Mouse (Mus musculus) hindbrain, embryonic 10.5 days (tissue): Measurements from ENCODE around the gene Gdf7. TPM values are rescaled to one million over a fixed set of nuclear protein-coding genes. Genes with fewer than 3 reads are reported as not detected.
A peak's percentile ranks its signal among the peaks of the same experiment; 100 is the strongest.

ENCODE experiments used
- DNase-seq: peaks from one replicate; pipeline ENCODE4 v3.0.0-alpha.2; 2017; ENCODE audit warnings: low spot score
- H3K27ac ChIP-seq: fragments of 300-500 bp; sonication (generic); 2 replicates; pipeline ENCODE4 v1.5.1; 2016; ENCODE audit warnings: mild to moderate bottlenecking, moderate library complexity
- H3K27me3 ChIP-seq: fragments of 300-500 bp; sonication (generic); 2 replicates; pipeline ENCODE4 v1.6.1; 2016; ENCODE audit warnings: mild to moderate bottlenecking; ENCODE audit not compliant: poor library complexity, insufficient read depth, severe bottlenecking
- H3K36me3 ChIP-seq: fragments of 300-500 bp; sonication (generic); 2 replicates; pipeline ENCODE4 v1.6.1; 2016; ENCODE audit warnings: mild to moderate bottlenecking, moderate library complexity
- H3K4me1 ChIP-seq: fragments of 300-500 bp; sonication (generic); replicated peaks from 2 replicates; pipeline ENCODE4 v1.6.1; 2016; ENCODE audit warnings: mild to moderate bottlenecking
- H3K4me3 ChIP-seq: fragments of 300-500 bp; sonication (generic); 2 replicates; pipeline ENCODE4 v1.5.1; 2016; ENCODE audit warnings: mild to moderate bottlenecking, moderate library complexity
- H3K9me3 ChIP-seq: fragments of 300-500 bp; sonication (generic); 2 replicates; pipeline ENCODE4 v1.6.1; 2016; ENCODE audit warnings: mild to moderate bottlenecking, moderate library complexity
- WGBS: fragments of 180-500 bp; shearing (Covaris S2); methylation state at CpG from one replicate; pipeline ENCODE4 v1.1.7; 2016; 5-methylcytosine and 5-hydroxymethylcytosine counted together
- polyA plus RNA-seq: library from polyadenylated mRNA; unstranded; fragments of >200 nt; fragmentation: Nextera tagmentation; extraction: Ambion mirVana; gene quantifications from 2 replicates; pipeline ENCODE4 v1.2.1, GENCODE M21; 2016

The Gdf7 gene
- polyA plus RNA-seq, 1 experiment from 2014 or later: 1.9 TPM

DNA sequence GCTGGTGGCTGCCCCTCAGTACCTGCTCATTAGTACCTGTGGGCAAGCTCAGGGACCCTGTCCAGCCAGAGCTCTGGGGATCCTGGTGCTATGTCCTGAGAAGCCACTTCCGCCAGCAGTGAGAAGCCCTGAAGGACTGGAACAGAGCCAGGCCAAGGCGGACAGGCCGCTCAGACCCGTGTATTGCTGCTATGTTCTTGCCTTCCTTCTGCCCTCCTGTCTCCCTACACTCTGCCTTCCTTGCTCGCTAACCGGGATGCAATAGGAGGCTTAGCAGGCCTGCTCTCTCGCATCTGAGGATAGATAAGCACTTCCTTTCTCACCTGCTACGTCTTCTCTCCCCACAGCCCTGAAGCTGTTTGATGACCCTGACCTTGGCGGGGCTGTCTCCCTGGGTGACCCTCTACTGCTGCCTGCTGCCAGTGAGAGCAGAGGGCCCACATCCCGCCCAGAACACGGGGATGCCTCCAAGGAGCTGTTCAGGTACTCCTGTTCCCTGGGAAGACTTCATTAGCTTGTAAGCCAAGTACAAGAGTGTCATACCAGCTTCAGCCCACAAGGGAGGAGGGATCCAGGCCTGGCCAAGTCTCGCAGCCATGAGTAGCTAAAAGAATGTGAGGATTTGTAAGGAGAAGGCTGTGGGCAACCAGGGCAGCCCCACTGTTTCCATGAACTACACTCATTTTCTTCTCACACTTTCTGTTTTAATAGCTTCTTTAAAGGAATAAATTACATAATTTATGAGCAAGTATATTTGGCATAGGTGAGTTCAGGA, 35.7 kb upstream of the Gdf7 start:
- Histone ChIP-seq H3K27ac (0 out of 2 replicates have a peak overlapping the region, but pooled peaks have one; percentile 46), H3K36me3 (peaks cover 35% of the 10 kb centered on the region), H3K27me3 (no peaks in the 10 kb centered on the region), H3K4me1 (peaks cover 36% of the 10 kb centered on the region), H3K4me3 (no peak overlapping the region), H3K9me3 (no peaks in the 10 kb centered on the region)
- no peak for DNase-seq
- WGBS: 85% methylated on average over 12 of the region's 12 CpGs

DNA sequence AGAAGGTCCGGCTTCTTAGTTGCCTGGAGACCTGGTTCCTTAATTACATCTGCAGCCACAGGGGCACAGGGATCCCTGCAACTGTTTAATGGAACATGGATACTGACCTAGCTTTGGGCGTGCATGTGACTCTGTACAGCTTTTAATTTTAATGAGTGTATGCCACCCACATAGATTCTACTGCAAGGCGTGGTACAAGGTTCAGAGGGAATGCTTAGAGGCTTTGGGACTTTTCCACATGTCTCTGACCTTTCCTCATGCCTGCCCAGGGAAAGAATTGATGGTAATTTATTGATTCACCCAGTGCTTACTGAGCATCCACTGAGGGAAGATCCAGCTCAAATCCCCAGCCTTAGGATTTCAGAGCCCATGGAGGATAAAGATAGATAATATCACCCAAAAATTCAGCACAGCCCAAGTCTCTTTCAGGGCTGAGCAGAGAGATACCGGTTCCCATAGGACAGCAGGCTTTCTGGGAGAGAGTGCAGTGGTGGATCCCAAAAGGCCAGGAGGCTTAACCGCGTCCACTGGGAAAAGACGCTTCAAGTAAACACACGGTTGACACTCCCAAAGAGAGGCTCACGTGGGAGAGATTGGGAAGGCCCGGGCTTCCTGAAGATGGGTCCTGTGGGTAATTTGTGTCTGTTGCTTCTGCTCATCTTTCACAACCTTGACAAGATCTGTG, 35.0 kb upstream of the Gdf7 start:
- H3K36me3 ChIP-seq: peaks cover 28% of the 10 kb centered on the region
- DNase-seq: no peak
- no peak overlapping the region for H3K4me3 ChIP-seq
- H3K27me3 ChIP-seq: no peaks in the 10 kb centered on the region
- H3K4me1 ChIP-seq: peaks cover 43% of the 10 kb centered on the region
- 90% methylated on average over 10 of the region's 10 CpGs for WGBS
- H3K27ac ChIP-seq: no peak overlapping the region
- H3K9me3 ChIP-seq: no peaks in the 10 kb centered on the region

DNA sequence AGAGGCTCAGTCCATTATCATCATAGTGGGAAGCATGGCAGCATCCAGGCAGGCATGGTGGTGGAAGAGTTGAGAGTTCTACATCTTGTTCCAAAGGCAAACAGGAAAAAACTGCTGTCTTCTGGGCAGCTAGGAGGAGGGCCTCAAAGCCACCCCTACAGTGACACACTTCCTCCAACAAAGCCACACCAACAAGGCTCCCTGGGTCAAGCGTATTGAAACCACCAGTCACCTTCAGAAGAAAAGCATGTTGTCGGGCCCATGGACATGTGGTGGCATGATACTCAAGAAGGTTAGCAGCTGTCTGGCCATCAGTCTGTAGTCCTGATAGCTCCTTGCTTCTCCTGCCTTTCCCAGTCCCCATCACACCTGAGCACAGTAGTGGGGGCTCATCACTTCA, 33.7 kb upstream of the Gdf7 start:
- WGBS: 91% methylated on average over 2 of the region's 2 CpGs
- no peak overlapping the region for H3K27ac ChIP-seq
- no peak overlapping the region for H3K4me3 ChIP-seq
- peaks cover 24% of the 10 kb centered on the region for H3K36me3 ChIP-seq
- DNase-seq: no peak
- H3K27me3 ChIP-seq: no peaks in the 10 kb centered on the region
- peaks cover 54% of the 10 kb centered on the region for H3K4me1 ChIP-seq
- H3K9me3 ChIP-seq: no peaks in the 10 kb centered on the region

DNA sequence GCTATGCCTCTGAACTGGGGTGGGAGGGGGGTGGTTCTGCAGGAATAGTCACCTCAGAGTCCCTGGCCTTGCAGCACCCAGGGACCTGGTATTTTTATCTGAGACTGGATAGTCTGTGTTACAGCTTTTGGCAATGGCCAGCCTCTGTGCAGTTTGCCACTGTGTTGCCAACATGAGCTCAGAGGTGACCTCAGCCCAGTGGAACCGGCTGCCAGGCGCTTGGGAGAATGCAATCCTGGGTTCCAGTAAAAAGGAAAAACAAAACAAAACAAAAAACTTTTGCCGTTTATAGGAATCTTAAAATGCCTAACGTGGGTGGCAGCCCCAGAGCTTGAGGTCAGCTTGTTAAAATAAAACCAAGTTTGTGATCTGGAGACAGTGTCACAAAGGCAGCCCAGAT, 32.5 kb upstream of the Gdf7 start:
- WGBS: 88% methylated on average over 4 of the region's 4 CpGs
- H3K4me3 ChIP-seq: no peak overlapping the region
- no peaks in the 10 kb centered on the region for H3K27me3 ChIP-seq
- H3K36me3 ChIP-seq: peaks cover 32% of the 10 kb centered on the region
- no peaks in the 10 kb centered on the region for H3K9me3 ChIP-seq
- no peak for DNase-seq
- H3K27ac ChIP-seq: peak overlapping the region; percentile 23; the same call in 1 of the 2 replicates
- peaks cover 42% of the 10 kb centered on the region for H3K4me1 ChIP-seq

DNA sequence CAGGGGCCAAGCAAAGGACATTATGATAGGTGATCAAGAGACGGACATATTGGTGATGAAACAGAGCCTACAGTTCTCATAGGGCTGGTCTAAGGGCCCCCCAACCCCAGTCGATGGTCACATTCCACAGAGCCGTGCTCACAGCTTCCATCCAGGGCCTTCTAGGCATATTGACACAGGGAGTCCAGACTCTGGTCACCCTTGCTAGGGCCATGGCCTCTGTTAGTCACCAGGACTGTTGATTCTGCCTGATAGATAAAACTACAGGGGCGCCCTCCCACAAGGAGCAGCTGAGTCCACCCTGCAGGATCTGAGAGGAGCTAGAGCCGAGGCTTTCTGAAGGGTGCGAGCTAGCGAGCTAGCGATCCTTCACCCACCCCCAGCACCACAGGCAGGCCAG, 31.9 kb upstream of the Gdf7 start:
- Histone ChIP-seq H3K4me1 (peaks cover 36% of the 10 kb centered on the region), H3K36me3 (peaks cover 38% of the 10 kb centered on the region), H3K27ac (peak overlapping the region; percentile 69; the same call in 1 of the 2 replicates), H3K27me3 (no peaks in the 10 kb centered on the region), H3K4me3 (no peak overlapping the region), H3K9me3 (no peaks in the 10 kb centered on the region)
- no peak for DNase-seq
- WGBS: 86% methylated on average over 8 of the region's 8 CpGs

DNA sequence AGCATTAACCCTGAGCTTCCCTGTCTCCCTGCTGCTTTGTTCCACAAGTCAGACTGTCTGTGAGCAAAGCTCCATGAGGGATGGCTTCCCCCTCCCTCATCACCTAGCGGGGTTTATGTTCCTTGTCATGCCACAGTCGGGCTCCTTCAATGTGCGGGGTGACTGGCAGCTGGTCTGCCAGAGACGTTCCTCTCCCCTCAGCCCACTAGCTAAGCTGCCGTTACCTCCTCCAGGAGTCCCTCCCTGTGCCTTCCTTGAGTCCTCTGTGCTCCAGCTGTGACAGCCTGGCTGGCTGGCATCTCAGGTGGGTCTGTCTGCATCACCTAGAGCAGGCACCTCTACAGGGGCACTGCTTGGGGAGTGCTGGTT, 30.4 kb upstream of the Gdf7 start:
- peak overlapping the region; percentile 69 for H3K27ac ChIP-seq
- H3K4me1 ChIP-seq: peaks cover 37% of the 10 kb centered on the region
- DNase-seq: no peak
- no peaks in the 10 kb centered on the region for H3K9me3 ChIP-seq
- H3K27me3 ChIP-seq: no peaks in the 10 kb centered on the region
- H3K4me3 ChIP-seq: no peak overlapping the region
- peaks cover 38% of the 10 kb centered on the region for H3K36me3 ChIP-seq
- WGBS: 60% methylated on average over 5 of the region's 5 CpGs

DNA sequence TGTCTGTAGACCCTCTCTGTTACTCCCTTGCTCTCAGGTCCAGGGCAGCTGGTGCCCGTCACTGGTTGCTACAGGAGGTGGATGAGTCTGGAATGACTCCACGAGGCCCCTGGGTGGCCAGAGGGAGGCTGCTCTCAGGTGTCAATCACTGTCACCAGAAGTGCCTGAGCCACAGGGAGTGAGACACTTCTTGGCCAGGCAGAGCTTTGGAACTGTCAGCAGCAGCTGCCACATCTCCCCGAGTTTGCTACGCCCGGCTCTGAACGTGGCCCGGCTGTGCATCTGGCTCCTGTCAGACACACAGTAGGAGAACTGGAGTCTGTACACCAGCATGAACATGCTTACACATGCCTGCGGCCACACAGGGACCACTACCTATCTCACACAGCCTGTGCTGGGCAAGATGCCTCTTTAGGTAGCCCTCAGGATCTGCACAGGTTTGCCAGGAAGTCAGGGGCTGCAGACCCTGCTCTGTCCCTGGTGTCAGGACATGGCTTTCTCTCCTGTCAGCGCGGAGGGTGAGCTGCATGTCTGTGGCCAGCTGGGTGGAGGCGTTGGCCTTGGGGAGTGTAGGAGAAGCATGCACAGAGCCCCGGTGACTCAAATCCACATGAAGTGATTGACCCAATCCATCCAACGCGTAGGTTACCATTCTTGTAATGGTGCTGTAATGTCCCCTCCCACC, 29.9 kb upstream of the Gdf7 start:
- Histone ChIP-seq H3K27ac (peak overlapping the region; percentile 75), H3K36me3 (peaks cover 33% of the 10 kb centered on the region), H3K9me3 (no peaks in the 10 kb centered on the region), H3K4me3 (no peak overlapping the region), H3K4me1 (peaks cover 38% of the 10 kb centered on the region), H3K27me3 (no peaks in the 10 kb centered on the region)
- 60% methylated on average over 14 of the region's 14 CpGs for WGBS
- DNase-seq: peak; percentile 30

DNA sequence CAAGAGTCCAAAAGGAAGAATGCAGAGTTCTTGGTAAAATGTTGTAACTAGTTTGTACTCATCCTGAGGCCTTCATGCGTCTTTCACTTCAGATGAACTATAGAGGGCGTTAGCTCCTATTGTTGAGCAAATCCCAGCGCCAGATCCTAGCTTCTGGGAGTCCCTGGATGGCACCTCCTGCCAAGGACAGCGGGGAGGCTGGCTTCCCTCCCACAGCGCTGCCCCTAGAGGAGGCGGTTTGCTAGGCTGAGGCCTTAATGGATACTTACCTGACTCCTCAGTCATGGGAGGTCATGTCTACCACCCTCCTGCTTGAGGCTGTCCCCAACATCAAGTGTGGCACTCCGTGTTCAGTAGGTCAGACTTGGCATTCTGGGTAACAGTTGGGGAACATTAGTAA, 27.5 kb upstream of the Gdf7 start:
- Histone ChIP-seq H3K27ac (no peak overlapping the region), H3K4me1 (peaks cover 38% of the 10 kb centered on the region), H3K4me3 (no peak overlapping the region), H3K27me3 (no peaks in the 10 kb centered on the region), H3K36me3 (peaks cover 27% of the 10 kb centered on the region), H3K9me3 (no peaks in the 10 kb centered on the region)
- WGBS: 91% methylated on average over 7 of the region's 7 CpGs
- DNase-seq: no peak

DNA sequence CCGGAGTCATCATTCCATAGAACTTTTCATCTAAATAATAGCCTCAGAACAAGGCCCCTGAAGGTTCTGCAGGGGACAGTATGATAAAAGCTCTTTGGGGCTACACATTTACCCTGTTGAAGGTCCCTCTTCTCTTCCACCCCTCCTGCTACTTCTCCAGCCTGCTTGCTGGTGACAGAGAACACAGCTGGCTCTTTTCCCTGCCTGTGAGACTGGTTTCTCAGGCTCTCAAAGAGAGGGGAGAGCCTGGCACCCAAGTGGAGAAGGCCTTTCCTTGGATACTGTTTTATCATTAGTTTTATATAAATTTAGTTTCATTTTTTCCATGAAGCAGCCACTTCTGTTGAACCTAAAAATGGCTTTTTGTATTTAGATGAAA, 25.9 kb upstream of the Gdf7 start:
- Histone ChIP-seq H3K4me3 (no peak overlapping the region), H3K27ac (peak overlapping the region; percentile 90), H3K4me1 (peaks cover 35% of the 10 kb centered on the region), H3K36me3 (peaks cover 28% of the 10 kb centered on the region), H3K27me3 (no peaks in the 10 kb centered on the region), H3K9me3 (no peaks in the 10 kb centered on the region)
- DNase-seq: no peak
- WGBS: 64% methylated on average over 1 of the region's 1 CpGs

DNA sequence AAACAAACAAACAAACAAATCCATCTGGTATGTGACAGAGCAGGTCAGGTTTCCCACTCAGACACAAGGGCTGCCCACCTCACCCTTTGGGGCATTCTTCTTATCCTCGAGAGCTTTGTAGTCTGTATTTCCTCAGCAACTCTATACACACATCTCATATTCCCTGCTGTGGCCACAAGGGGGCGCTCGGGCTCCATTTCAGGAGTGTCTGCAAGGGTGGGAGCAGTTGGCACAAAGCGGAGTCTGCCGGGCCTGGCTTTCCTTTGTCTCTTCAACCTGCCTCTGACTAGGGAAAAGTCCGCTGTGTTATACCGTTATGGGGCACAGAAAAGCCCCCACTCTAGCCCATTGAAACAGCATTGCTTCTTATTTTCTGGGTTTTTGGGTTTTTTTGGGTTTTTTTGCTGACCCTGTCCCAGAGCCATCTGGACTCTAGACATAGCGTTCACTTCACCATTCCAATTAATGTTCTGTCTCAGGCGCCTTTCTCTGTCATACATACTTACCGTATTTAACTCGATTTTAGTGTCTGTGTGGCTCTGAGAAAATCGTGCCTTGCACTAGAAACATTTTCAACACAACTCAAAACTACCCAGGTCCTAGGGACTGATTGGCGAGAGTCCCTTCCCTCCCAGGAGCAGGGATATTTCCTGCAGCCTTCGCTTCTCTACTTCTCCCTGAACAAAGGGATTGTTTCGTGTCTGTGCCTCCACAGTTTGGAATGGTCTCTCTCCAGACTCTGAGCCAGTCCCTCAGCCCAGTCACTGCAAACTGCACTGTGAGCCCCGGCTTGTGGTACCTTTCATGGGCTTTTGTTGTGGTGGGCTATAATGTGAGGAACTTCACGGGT, 25.3 kb upstream of the Gdf7 start:
- H3K27me3 ChIP-seq: no peaks in the 10 kb centered on the region
- H3K36me3 ChIP-seq: peaks cover 30% of the 10 kb centered on the region
- peak overlapping the region; percentile 90 for H3K27ac ChIP-seq
- WGBS: 29% methylated on average over 17 of the region's 17 CpGs
- H3K9me3 ChIP-seq: no peaks in the 10 kb centered on the region
- H3K4me1 ChIP-seq: peaks cover 30% of the 10 kb centered on the region
- peak; percentile 95 for DNase-seq
- H3K4me3 ChIP-seq: no peak overlapping the region

DNA sequence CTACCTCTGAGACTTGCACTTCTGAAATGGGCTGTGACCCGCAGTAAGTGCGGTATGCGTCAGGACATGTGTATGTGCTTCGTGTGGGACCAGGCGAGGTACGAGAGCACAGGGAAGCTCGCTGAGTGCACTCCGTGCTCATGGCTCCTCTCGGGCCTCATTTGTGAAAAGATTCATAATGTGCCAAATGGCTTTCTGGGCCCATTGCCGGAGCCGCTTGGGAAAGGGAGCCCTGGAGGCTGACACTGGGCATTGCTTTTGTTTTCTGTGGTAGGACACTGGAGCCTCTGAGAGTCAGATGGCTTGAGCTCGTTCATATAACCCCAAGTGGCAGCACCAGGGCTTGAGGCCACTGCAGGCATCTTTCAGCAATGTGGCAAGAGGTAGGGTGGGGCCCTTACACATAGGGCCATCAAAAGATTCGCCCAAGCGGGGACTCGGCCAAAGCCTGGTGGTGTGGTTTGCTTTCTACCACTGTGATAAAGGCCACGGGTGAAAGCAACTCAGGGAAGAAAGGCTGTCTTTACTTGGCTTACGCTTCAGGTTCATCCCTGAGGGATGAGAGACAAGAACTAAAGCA, 24.3 kb upstream of the Gdf7 start:
- 91% methylated on average over 17 of the region's 17 CpGs for WGBS
- H3K4me1 ChIP-seq: peaks cover 19% of the 10 kb centered on the region
- no peak overlapping the region for H3K4me3 ChIP-seq
- H3K27me3 ChIP-seq: no peaks in the 10 kb centered on the region
- no peaks in the 10 kb centered on the region for H3K9me3 ChIP-seq
- no peak for DNase-seq
- H3K36me3 ChIP-seq: peaks cover 39% of the 10 kb centered on the region
- no peak overlapping the region for H3K27ac ChIP-seq

DNA sequence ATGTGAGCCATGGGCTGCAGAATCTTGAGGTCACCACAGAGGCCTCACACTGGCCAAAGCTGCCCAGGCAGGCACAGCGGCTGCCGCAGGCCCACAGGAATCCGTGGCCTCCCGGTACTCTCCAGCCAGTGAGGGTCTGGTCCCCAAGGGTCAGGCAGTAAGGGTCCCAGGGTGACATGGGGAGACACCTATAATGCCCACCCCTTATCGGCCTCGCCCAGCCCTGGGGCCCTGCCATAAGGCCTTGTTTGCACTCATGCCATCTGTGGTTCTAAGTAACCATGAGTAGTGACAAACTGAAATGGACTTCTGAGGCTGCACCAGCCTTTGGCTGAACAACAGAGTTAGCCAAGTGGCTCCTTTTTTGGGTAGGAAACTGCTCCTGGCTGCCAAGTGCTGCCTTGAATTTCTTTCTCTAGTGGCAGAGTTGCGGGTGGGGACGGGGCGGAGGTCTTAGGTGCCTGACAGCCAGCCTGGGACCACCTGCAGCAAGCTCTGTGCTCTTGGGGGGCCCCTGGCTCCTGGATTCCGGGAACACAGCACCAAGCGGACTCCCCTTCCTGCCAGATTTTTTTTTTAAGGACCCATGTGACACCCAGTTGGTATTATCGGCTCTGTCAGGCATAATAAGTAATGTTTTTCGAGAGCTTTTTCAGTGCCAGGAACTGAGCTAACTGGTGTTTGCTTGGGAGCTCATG, 23.6 kb upstream of the Gdf7 start:
- no peak overlapping the region for H3K4me3 ChIP-seq
- H3K4me1 ChIP-seq: peaks cover 14% of the 10 kb centered on the region
- H3K36me3 ChIP-seq: peaks cover 43% of the 10 kb centered on the region
- no peak overlapping the region for H3K27ac ChIP-seq
- no peaks in the 10 kb centered on the region for H3K27me3 ChIP-seq
- no peaks in the 10 kb centered on the region for H3K9me3 ChIP-seq
- no peak for DNase-seq
- 91% methylated on average over 13 of the region's 13 CpGs for WGBS
